Mouse (Mus musculus) heart, embryonic 13.5 days (tissue): ENCODE measurements around the gene Terb2. TPM values are rescaled to one million over a fixed set of nuclear protein-coding genes. Genes with fewer than 3 reads are reported as not detected.

Experiments
- ATAC-seq: fragments of 200-750 bp; cut with Nextera tagmentation; 2 replicates; pipeline ENCODE4 v1.8.0; 2017; ENCODE audit warnings: moderate TSS enrichment; ENCODE audit not compliant: insufficient number of reproducible peaks, low FRiP score, low TSS enrichment; ENCODE audit errors: extremely low read depth
- H3K27ac ChIP-seq: fragments of 300-500 bp; sonication (generic); replicated peaks from 2 replicates; pipeline ENCODE4 v1.5.1; 2015; ENCODE audit warnings: moderate library complexity, mild to moderate bottlenecking, inconsistent platforms
- H3K27me3 ChIP-seq: fragments of 300-500 bp; sonication (generic); replicated peaks from 2 replicates; pipeline ENCODE4 v1.6.1; 2015; ENCODE audit warnings: mild to moderate bottlenecking, inconsistent platforms
- H3K36me3 ChIP-seq: fragments of 300-500 bp; sonication (generic); 2 replicates; pipeline ENCODE4 v1.6.1; 2015; ENCODE audit warnings: mild to moderate bottlenecking, inconsistent platforms
- H3K4me1 ChIP-seq: fragments of 300-500 bp; sonication (generic); 2 replicates; pipeline ENCODE4 v1.6.1; 2015; ENCODE audit warnings: inconsistent platforms
- H3K4me2 ChIP-seq: fragments of 300-500 bp; sonication (generic); 2 replicates; pipeline ENCODE4 v1.6.1; 2015; ENCODE audit warnings: inconsistent platforms, mild to moderate bottlenecking, moderate library complexity
- H3K4me3 ChIP-seq: fragments of 300-500 bp; sonication (generic); 2 replicates; pipeline ENCODE4 v1.5.1; 2015; ENCODE audit warnings: moderate library complexity, mild to moderate bottlenecking, inconsistent platforms
- H3K9ac ChIP-seq: fragments of 300-500 bp; sonication (generic); 2 replicates; pipeline ENCODE4 v1.6.1; 2015; ENCODE audit warnings: inconsistent platforms, mild to moderate bottlenecking, moderate library complexity
- H3K9me3 ChIP-seq: fragments of 300-500 bp; sonication (generic); 2 replicates; pipeline ENCODE4 v1.6.1; 2016; ENCODE audit warnings: inconsistent platforms
- WGBS: fragments of 180-500 bp; shearing (Covaris S2); methylation state at CpG from one replicate; pipeline ENCODE4 v1.1.7; 2015; ENCODE audit warnings: mixed read lengths; 5-methylcytosine and 5-hydroxymethylcytosine counted together
- polyA plus RNA-seq: library from polyadenylated mRNA; unstranded; fragments of >200 nt; fragmentation: Nextera tagmentation; extraction: Ambion mirVana; gene quantifications from 2 replicates; pipeline ENCODE4 v1.2.1, GENCODE M21; 2015

Terb2 gene
- polyA plus RNA-seq, 1 experiment from 2014 or later: not detected

- Histone ChIP-seq H3K4me1 (peaks cover 22% of the 10 kb centered on the region), H3K4me3 (no peak overlapping the region), H3K27me3 (no peaks in the 10 kb centered on the region), H3K9me3 (no peaks in the 10 kb centered on the region), H3K27ac (no peak overlapping the region), H3K9ac (no peak overlapping the region), H3K36me3 (peaks cover 33% of the 10 kb centered on the region), H3K4me2 (peak overlapping the region; percentile 79; the same call in 1 of the 2 replicates)
- ATAC-seq: no peak
- WGBS: 76% methylated on average over 3 of the region's 3 CpGs
Observed at GRCm38 (mm10) chr2:122149716-122150115, 36.4 kb upstream of the Terb2 start.

- Histone ChIP-seq H3K36me3 (peaks cover 41% of the 10 kb centered on the region), H3K27me3 (no peaks in the 10 kb centered on the region), H3K9me3 (no peaks in the 10 kb centered on the region), H3K27ac (no peak overlapping the region), H3K4me2 (no peak overlapping the region), H3K4me1 (peaks cover 22% of the 10 kb centered on the region), H3K9ac (no peak overlapping the region), H3K4me3 (no peak overlapping the region)
- no peak for ATAC-seq
- 79% methylated on average over 1 of the region's 1 CpGs for WGBS
Observed at GRCm38 (mm10) chr2:122151221-122151620, 34.9 kb upstream of the Terb2 start.

GRCm38 (mm10) chr2:122152850-122153249 is 33.2 kb upstream of the Terb2 start:
- Histone ChIP-seq H3K4me2 (no peak overlapping the region), H3K9ac (no peak overlapping the region), H3K9me3 (no peaks in the 10 kb centered on the region), H3K4me3 (no peak overlapping the region), H3K27me3 (no peaks in the 10 kb centered on the region), H3K4me1 (peaks cover 14% of the 10 kb centered on the region), H3K27ac (no peak overlapping the region), H3K36me3 (peaks cover 47% of the 10 kb centered on the region)
- no peak for ATAC-seq
- WGBS: 73% methylated on average over 3 of the region's 3 CpGs

GRCm38 (mm10) chr2:122153681-122154365 is 32.2 kb upstream of the Terb2 start:
- WGBS: 75% methylated on average over 7 of the region's 7 CpGs
- no peak overlapping the region for H3K27ac ChIP-seq
- peaks cover 14% of the 10 kb centered on the region for H3K4me1 ChIP-seq
- peaks cover 47% of the 10 kb centered on the region for H3K36me3 ChIP-seq
- H3K9me3 ChIP-seq: no peaks in the 10 kb centered on the region
- no peak overlapping the region for H3K4me3 ChIP-seq
- H3K27me3 ChIP-seq: no peaks in the 10 kb centered on the region
- no peak overlapping the region for H3K9ac ChIP-seq
- no peak for ATAC-seq
- H3K4me2 ChIP-seq: no peak overlapping the region

- peaks cover 47% of the 10 kb centered on the region for H3K36me3 ChIP-seq
- no peak overlapping the region for H3K4me3 ChIP-seq
- H3K9me3 ChIP-seq: no peaks in the 10 kb centered on the region
- no peaks in the 10 kb centered on the region for H3K27me3 ChIP-seq
- H3K9ac ChIP-seq: no peak overlapping the region
- H3K4me1 ChIP-seq: peaks cover 11% of the 10 kb centered on the region
- ATAC-seq: no peak
- WGBS: 88% methylated on average over 2 of the region's 2 CpGs
- no peak overlapping the region for H3K4me2 ChIP-seq
- no peak overlapping the region for H3K27ac ChIP-seq
Observed at GRCm38 (mm10) chr2:122154479-122154878, 31.6 kb upstream of the Terb2 start.

- Histone ChIP-seq H3K9ac (no peak overlapping the region), H3K4me3 (no peak overlapping the region), H3K4me2 (no peak overlapping the region), H3K27me3 (no peaks in the 10 kb centered on the region), H3K4me1 (peaks cover 11% of the 10 kb centered on the region), H3K9me3 (no peaks in the 10 kb centered on the region), H3K36me3 (peaks cover 47% of the 10 kb centered on the region), H3K27ac (no peak overlapping the region)
- 81% methylated on average over 2 of the region's 2 CpGs for WGBS
- no peak for ATAC-seq
Observed at GRCm38 (mm10) chr2:122155292-122155691, 30.8 kb upstream of the Terb2 start.

- Histone ChIP-seq H3K27ac (no peak overlapping the region), H3K9me3 (no peaks in the 10 kb centered on the region), H3K9ac (no peak overlapping the region), H3K4me3 (no peak overlapping the region), H3K27me3 (no peaks in the 10 kb centered on the region), H3K4me2 (no peak overlapping the region), H3K4me1 (peaks cover 17% of the 10 kb centered on the region), H3K36me3 (peaks cover 43% of the 10 kb centered on the region)
- ATAC-seq: no peak
- WGBS: 84% methylated on average over 4 of the region's 4 CpGs
Observed at GRCm38 (mm10) chr2:122156051-122156700, 29.9 kb upstream of the Terb2 start.

- no peak overlapping the region for H3K27ac ChIP-seq
- no peaks in the 10 kb centered on the region for H3K27me3 ChIP-seq
- H3K4me2 ChIP-seq: no peak overlapping the region
- peaks cover 30% of the 10 kb centered on the region for H3K36me3 ChIP-seq
- no peak for ATAC-seq
- H3K4me1 ChIP-seq: peaks cover 26% of the 10 kb centered on the region
- no peak overlapping the region for H3K9ac ChIP-seq
- H3K9me3 ChIP-seq: no peaks in the 10 kb centered on the region
- no peak overlapping the region for H3K4me3 ChIP-seq
Observed at GRCm38 (mm10) chr2:122157561-122157960, 28.5 kb upstream of the Terb2 start.

GRCm38 (mm10) chr2:122158362-122158802 is 27.7 kb upstream of the Terb2 start:
- H3K9ac ChIP-seq: no peak overlapping the region
- H3K4me2 ChIP-seq: peak overlapping the region; percentile 9; the same call in 1 of the 2 replicates

GRCm38 (mm10) chr2:122159667-122160066 is 26.4 kb upstream of the Terb2 start:
- peaks cover 34% of the 10 kb centered on the region for H3K4me1 ChIP-seq
- H3K27ac ChIP-seq: no peak overlapping the region
- H3K4me3 ChIP-seq: no peak overlapping the region
- H3K9me3 ChIP-seq: no peaks in the 10 kb centered on the region
- no peak overlapping the region for H3K4me2 ChIP-seq
- no peaks in the 10 kb centered on the region for H3K27me3 ChIP-seq
- WGBS: 83% methylated on average over 6 of the region's 6 CpGs
- no peak overlapping the region for H3K9ac ChIP-seq
- H3K36me3 ChIP-seq: peaks cover 14% of the 10 kb centered on the region
- no peak for ATAC-seq

More at GRCm38 (mm10) chr2:122158362-122158802, 27.7 kb upstream of the Terb2 start:
- Histone ChIP-seq H3K9me3 (no peaks in the 10 kb centered on the region), H3K36me3 (peaks cover 23% of the 10 kb centered on the region), H3K27me3 (no peaks in the 10 kb centered on the region), H3K4me1 (peaks cover 26% of the 10 kb centered on the region), H3K27ac (peak overlapping the region; percentile 21; the same call in 1 of the 2 replicates), H3K4me3 (no peak overlapping the region)
- ATAC-seq: no peak
- 26% methylated on average over 6 of the region's 6 CpGs for WGBS

GRCm38 (mm10) chr2:122160680-122161079 is 25.4 kb upstream of the Terb2 start, which contains the start of gene Trim69:
TSS of gene Trim69 (plus strand) at chr2:122160700.
- 33% methylated on average over 2 of the region's 2 CpGs for WGBS

More at GRCm38 (mm10) chr2:122160680-122161079, 25.4 kb upstream of the Terb2 start, which contains the start of gene Trim69:
- Histone ChIP-seq H3K4me1 (peaks cover 34% of the 10 kb centered on the region), H3K27ac (peak within 1 kb of the TSS; percentile 71), H3K4me2 (peak within 1 kb of the TSS; percentile 46), H3K4me3 (no peak within 1 kb of the TSS), H3K27me3 (no peaks in the 10 kb centered on the region), H3K36me3 (0 out of 2 replicates have a peak, but pooled peaks cover 6% of the 10 kb centered on the region), H3K9ac (peak within 1 kb of the TSS; percentile 47; the same call in 1 of the 2 replicates), H3K9me3 (no peaks in the 10 kb centered on the region)
- ATAC-seq: no peak
